Mouse (Mus musculus) left cerebral cortex, postnatal 14 days (tissue): ENCODE data around the gene Scp2. TPM values are rescaled to one million over a fixed set of nuclear protein-coding genes. Genes with fewer than 3 reads are reported as not detected.

ENCODE experiments used
- DNase-seq, 2 experiments: peaks; one replicate each; pipeline ENCODE4 v3.0.0; 2021 to 2022; ENCODE audit warnings: low spot score in 2 of 2, mixed read lengths in 1 of 2
- intact Hi-C: fragments of 180-260 bp; cut with DNase I; formaldehyde crosslinking; loops from one replicate; pipeline ENCODE4 v1.15.1; 2025
- microRNA-seq, 2 experiments: library from miRNA; unstranded; fragments of <30 nt; microRNA quantifications; one replicate each; pipeline ENCODE4 v1.2.0; 2022
- total RNA-seq, 2 experiments: library from RNA; stranded (reverse); gene quantifications; 2 replicates each; pipeline ENCODE4 v1.2.3; 2021

The Scp2 gene
- total RNA-seq, 2 experiments from 2014 or later = 92.6 to 93.0 TPM

DNA sequence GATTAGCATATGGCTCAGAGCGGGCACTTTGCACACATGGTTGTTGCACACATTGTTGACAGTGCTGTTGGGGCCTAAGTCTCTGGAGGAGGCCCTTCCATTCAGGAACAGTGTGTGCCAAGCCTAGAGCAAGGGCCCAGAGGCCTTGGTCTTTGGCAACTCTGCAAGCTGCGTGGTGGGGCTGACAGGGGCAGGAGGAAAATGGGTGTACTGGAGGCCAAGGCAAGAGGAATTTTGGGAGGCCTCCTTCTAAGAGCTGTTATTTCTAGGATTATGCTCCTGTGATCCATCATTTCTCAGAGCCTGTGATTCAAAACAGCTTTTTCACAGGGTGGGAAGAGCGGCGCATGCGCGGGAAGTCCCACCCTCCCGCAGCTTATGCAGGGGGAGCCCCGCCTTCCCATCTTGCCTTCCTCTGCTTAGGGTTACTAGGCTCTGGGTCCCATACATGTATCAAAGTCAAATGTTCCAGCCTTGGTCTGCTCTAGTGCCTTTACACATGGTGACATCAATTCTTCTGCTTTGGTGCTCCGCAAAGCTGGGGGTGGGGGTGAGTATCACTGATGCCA lies 148.3 kb downstream of the Scp2 start:
- no peak for DNase-seq
- intact Hi-C loops = no loop called here

- intact Hi-C loops = no loop called here
Observed at GRCm38 (mm10) chr4:107995727-107996126, 149.1 kb downstream of the Scp2 start.

DNA sequence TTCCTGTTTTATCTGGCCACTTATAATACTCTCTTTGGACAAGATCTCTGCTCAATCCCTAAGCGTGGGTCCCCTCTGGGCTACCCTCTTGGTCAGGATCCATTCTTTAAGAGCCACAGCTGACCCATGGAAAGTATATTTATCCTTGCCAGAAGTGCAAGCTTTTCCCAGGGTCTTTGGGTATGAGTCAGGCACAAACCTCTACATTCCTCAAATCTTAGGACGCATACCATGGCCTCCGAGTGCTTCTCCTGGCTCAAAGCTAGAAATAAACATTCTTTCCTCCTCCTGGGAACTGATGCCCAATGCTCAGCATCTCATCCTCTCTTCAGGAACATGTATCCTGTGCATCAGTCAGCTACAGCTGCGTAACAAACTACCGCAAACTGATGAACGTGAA lies 149.8 kb downstream of the Scp2 start:
- intact Hi-C loops = no loop called here
- DNase-seq = no peak

More at GRCm38 (mm10) chr4:107995727-107996126, 149.1 kb downstream of the Scp2 start:
- DNase-seq = no peak

Small RNAs within 50 kb of the gene (microRNA-seq; reads per million reads assigned to microRNA genes)
- gene Mir6397 = 0 reads per million in 2 experiments

Other genes starting within 250 kb of the Scp2 start
- 1 to 10 TPM; 7.6 TPM for gene Cpt2, start 221.4 kb downstream of the Scp2 start, total RNA-seq
- gene Slc1a7, start 176.7 kb downstream of the Scp2 start, total RNA-seq = under 1 TPM in 1 of 2 experiments, not detected in 1; 0.37 TPM
- gene Podn, start 48.6 kb downstream of the Scp2 start, total RNA-seq = 1 to 10 TPM; 7.1 to 7.4 TPM
- 1 to 10 TPM; 9.0 to 9.8 TPM for gene Echdc2, start 20.4 kb upstream of the Scp2 start, total RNA-seq
- not detected for gene Zyg11a, start 73.0 kb upstream of the Scp2 start, total RNA-seq
- gene Zyg11b, start 156.1 kb upstream of the Scp2 start, total RNA-seq = 100 to 1,000 TPM; 132 to 137 TPM
- gene Coa7, start 183.1 kb upstream of the Scp2 start, total RNA-seq = 10 to 100 TPM; 30.9 to 36.5 TPM
- not detected for gene Shisal2a, start 238.4 kb upstream of the Scp2 start, total RNA-seq